Mouse (Mus musculus): ENCODE measurements around the gene Lasp1. TPM values are rescaled to one million over a fixed set of nuclear protein-coding genes. Genes with fewer than 3 reads are reported as not detected.
"Not testable (repeated sequence)": the region's sequence is repeated elsewhere in the genome, so short reads cannot be mapped to it uniquely, and the experiment has no call there.

Lasp1 gene
- total RNA-seq, 2 experiments from 2014 or later: 189 to 204 TPM

DNA sequence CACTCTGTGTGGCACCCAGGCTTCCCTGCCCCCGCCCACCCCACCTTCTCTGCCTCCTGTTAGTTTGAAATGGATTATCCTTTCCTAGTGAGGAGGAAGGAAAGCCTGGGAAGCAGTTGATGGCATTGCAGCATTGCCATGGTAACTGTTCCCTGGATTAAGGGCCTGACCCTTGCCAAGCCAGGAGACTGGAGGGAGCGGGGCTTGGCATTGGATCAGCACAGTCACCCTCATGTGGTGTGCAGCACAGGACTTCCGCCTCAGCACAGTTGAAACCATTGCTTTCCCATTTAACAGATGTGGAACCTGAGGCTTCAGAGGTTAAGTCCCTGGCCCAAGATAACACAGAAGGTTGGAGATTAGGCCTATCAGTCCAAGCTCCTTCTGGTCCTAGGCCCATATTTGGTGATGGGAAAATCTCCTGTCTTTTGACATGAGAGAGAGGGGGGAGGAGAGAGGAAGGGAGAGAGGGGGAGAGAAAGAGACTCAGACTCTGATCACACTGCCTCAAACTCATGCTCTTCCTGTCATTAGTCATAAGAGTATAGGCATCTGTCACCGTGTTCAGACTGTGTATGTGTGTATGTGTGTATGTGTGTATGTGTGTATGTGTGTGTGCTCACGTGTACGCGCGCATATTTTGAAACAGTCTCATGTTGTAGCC, 22.7 kb downstream of the Lasp1 start:
- DNase-seq (ENCODE audit: low spot score in 2 of 2): no peak
- intact Hi-C loops (cut with DNase I): no loop called here

DNA sequence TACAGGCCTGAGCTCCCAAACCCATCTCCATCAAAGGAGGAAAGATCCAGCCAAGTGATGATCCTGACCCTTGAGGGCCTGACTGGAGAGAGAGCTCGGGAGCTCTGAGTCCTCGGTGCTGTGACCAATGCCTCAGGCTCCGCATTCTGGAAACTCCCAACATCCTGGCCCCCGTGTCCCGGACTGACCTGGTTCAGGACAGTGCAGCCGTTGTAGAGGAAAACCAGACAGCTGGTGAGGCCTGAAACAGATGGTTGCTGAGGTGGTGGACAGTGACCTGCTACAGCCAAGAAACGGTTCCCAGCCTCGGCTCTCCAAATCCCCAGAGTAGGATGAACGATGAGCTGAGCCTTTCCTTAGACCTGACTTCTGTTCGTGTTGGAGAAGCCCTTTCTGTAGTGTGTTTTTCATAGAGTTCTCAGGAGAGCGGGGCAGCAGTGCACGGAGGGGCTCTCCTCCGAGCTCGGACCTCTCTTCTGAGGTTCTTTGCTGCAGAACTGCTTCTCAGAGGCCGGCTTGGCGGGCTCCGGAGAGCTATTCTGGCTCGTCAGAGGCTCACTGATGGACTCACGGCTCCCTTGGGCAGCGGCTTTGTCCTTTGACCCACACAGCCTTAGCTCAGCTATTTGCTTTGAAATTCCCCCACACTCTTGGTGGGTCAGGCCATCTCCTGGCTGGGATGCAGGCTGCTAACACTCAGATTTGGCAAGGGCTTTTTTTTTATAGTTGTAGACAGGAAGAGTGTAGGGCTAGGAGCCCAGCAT, 24.2 kb downstream of the Lasp1 start:
- no peak for DNase-seq (ENCODE audit: low spot score in 2 of 2)

DNA sequence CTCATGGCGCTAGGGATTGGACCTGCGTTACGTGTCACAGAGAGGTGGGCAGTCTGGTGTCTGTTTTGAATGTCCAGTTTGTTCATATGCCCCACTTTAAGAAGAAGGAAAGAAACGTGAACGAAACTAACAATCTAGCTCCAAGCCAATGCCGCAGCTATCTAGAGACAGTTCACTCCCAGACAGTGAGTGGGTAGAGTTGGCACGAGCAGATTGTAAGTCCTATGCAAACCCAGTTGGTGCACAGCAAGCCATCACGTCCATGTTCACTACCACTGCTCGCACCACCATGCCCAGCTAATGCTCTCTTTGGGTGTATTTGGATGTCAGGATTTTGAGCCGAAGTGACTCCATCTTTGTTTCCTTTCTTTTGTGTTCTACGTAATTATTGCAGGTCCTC, 25.4 kb downstream of the Lasp1 start:
- intact Hi-C loops (cut with DNase I): no loop called here
- no peak for DNase-seq (ENCODE audit: low spot score in 2 of 2)

More for the DNA sequence above, 24.2 kb downstream of the Lasp1 start:
- intact Hi-C loops (cut with DNase I): no loop called here

DNA sequence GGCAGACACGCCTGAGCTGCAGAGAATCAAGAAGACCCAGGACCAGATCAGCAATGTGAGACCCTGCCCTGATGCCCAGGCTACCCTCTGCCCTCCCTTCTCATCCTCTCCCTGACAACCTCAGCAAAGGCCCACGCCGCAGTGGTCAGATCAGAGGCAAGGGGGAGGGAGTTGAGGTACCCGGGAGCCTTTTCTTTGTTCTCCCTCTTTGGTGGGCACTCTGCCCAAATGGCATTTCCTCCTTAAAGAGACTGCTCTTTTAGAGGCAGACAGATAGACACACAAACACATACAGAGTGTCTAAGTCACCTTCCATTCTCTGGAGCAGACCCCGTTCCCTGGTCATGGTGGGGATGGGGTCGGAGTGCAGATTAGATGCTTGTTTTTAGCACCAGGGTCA, 26.1 kb downstream of the Lasp1 start:
- intact Hi-C loops (cut with DNase I): no loop called here
- no peak for DNase-seq (ENCODE audit: low spot score in 2 of 2)

DNA sequence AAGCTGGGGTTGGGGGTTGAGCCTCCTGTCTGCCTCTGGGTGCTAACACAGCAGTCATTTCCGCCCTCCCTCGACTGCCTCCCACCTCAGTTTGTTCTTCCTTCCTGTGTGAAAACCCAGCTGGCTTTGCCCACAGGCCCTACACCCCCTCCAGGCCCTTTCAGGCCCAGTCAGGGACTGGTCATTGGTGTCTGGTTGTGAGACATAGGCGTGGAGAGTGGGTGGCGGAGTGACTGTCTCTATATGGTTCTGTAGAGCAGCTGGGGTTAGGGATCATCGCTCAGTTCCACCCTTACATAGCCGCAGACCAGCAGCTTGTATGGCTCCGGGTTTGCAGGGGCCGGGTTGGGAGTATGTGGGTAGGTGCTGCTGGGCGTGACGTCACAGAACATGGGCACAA, 26.5 kb downstream of the Lasp1 start:
- intact Hi-C loops (cut with DNase I): no loop called here

DNA sequence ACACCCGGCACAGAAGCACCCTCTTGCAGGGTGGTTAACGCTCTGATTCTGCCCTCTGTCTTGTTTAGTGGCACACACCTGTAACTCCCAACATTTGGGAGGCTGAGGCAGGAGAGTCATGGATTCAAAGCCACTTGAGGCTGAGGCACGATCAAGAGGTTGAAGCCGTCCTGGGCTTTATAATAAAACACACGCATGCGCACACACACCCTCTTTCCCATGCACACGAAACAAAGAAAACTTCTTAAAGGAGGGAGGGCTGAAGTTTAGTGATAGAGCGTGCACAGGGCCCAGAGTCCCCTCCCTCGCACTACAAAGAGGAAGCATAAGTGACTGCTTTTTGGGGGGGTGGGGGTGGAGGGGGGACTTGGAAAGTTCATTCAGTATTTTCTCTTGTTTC, 27.2 kb downstream of the Lasp1 start:
- intact Hi-C loops (cut with DNase I): no loop called here
- DNase-seq (ENCODE audit: low spot score in 2 of 2): no peak

More for the DNA sequence above, 26.5 kb downstream of the Lasp1 start:
- no peak for DNase-seq (ENCODE audit: low spot score in 2 of 2)

DNA sequence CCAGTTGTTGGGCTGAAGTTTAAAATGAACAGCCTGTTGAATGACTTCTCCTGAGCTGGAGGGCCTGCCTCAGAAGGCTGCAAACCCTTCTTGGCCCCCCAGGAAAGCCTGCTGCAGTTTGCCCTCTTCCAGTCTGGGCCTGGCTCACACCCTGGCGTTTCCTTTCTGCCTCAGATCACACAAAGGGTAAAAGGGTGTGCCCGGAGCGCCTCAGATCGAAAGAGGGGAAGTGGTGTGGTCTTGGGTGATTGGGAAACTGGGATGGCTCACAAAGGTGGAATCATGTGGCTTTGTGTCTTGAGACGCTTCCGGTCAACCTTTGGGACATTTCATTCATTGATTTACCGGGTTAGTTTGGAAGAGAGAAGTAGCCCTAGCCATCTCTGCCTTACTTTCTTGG, 27.6 kb downstream of the Lasp1 start:
- no peak for DNase-seq (ENCODE audit: low spot score in 2 of 2)
- intact Hi-C loops (cut with DNase I): no loop called here

DNA sequence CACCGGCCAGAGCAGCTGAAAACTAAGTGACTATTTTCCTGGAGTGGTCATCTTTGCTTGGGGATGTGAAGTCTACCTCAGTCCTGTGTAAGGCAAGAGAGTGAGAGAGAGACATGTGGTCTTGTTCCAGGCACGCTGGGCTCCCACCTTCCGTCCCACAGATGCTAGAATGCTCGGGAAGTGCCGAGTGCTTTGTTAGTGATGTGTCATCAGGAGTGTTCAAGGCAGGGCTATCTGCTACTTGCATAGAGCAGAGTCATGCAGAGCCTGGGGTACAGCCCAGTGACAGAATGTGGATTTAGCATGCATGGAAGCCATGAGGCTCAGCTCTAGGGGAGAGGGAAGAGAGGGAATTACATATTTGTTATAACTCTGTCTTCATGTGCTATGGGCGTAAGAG, 28.9 kb downstream of the Lasp1 start:
- no peak for DNase-seq (ENCODE audit: low spot score in 2 of 2)
- intact Hi-C loops (cut with DNase I): no loop called here

DNA sequence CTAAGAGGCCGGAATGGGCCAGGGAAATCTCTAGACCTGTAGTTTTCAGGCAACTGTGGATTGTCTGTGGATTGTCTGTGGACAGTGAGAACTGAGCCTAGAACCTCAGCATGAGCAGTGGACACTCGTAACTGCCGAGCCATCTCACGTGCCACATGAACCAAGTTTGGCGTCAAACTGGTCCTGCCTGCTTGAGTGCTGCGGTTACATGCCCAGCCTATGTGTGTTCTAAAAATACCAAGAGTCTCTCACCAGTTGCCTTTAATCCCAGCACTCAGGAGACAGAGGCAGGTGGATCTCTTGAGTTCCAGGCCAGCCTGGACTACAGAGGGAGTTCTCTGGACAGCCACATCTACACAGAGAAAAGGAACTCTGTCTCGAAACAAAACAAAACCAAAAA, 30.6 kb downstream of the Lasp1 start:
- intact Hi-C loops (cut with DNase I): no loop called here

DNA sequence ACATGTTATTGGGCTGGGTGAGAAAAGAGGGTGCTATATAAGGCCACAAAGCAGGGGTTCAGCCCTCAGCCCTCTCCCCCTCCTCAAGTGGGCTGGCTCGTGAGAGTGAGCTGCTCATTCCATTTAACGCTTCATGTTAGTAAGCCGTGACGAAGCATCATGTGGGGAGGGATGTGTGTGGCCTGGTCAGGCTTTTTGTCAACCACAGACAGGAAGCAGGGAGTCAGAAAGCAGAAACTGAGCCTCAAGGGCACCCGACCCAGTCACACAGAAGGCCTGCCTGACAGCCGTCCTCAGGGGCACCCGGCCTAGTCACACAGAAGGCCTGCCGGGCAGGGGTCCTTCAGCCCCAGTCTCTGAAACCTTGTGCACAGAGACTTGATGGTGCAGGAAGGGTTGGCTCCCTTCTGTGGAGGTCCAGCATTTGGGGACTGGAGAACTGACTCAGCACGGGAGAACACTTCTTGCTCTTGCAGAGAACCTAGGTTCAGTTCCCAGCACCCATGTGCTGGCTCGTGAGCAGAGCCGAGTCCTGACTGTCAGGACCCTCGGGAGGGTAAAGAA, 31.2 kb downstream of the Lasp1 start:
- no peak for DNase-seq (ENCODE audit: low spot score in 2 of 2)
- intact Hi-C loops (cut with DNase I): no loop called here

More for the DNA sequence above, 30.6 kb downstream of the Lasp1 start:
- no peak for DNase-seq (ENCODE audit: low spot score in 2 of 2)

DNA sequence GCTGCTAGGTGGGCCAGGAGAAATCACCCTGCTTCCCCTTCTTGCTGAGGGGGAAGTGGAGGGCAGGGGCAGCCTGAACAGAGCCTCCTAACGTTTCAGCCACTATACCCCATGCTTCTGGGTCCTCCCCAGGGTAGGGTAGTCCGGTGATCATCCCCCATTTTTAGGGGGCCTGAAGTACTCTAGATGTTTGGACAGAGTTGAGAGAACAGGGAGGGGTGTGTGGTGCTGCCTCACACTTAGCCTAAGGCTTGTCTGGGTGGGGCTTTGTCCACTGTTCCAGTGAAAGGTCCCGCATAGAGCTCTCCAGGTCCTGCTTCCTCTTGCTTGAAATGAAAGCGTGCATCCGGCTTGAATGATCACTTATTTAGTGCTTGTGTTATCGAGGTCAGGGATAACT, 31.7 kb downstream of the Lasp1 start:
- intact Hi-C loops (cut with DNase I): no loop called here
- no peak for DNase-seq (ENCODE audit: low spot score in 2 of 2)

DNA sequence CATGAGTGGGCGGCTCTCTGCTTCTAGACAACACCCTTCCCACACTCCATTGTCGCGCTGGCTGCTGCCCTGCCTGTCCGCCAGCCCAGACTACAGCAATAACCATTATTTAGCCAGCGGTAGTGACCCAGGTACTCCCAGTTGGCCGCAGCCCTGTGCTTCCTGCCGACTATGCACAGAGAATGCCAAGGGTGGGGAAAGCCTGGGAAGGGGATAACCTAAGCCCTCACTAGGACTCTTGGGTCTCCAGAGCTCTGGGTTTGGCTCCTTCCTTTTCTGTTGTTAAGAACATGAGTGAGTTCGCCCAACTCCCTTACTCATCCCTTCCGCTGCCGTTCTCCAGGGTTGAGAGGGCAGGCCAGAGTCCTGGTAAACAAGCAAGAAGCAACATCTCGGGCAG, 33.2 kb downstream of the Lasp1 start:
- intact Hi-C loops (cut with DNase I): no loop called here
- no peak for DNase-seq (ENCODE audit: low spot score in 2 of 2)

DNA sequence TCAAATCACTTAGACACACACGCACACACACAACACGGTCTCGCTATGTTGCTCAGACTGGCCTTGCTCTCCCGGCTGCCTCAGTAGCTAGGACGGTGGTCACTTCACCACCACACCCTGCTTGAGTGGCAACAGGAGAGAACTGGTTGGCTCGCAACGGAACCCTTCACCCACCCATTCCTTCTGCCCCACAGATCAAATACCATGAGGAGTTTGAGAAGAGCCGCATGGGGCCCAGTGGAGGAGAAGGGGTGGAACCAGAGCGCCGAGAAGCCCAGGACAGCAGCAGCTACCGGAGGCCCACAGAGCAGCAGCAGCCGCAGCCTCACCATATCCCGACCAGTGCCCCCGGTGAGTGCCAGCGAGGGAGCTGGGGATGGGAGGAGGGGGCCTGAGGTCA, 34.6 kb downstream of the Lasp1 start:
- intact Hi-C loops (cut with DNase I): no loop called here

DNA sequence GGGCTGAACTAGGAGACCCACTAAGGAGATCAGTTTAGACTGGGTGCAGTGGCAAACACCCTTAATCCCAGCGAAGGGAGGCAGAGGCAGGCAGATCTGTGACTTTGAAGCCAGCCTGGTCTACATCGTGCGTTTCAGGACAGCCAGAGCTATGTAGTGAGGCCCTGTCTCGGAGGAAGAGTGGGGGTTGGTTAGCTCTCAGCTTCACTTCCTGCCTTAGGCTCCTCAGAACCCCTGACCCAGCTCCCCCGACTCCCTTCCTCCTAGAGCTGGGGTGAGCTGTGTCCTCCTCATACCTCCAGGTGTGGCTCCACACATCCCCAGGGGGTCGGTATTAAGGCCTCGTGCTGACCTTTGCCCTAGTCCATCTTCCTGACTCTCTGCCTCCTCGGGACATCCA, 37.7 kb downstream of the Lasp1 start:
- no peak for DNase-seq (ENCODE audit: low spot score in 2 of 2)

More for the DNA sequence above, 34.6 kb downstream of the Lasp1 start:
- DNase-seq (ENCODE audit: low spot score in 2 of 2): no peak

DNA sequence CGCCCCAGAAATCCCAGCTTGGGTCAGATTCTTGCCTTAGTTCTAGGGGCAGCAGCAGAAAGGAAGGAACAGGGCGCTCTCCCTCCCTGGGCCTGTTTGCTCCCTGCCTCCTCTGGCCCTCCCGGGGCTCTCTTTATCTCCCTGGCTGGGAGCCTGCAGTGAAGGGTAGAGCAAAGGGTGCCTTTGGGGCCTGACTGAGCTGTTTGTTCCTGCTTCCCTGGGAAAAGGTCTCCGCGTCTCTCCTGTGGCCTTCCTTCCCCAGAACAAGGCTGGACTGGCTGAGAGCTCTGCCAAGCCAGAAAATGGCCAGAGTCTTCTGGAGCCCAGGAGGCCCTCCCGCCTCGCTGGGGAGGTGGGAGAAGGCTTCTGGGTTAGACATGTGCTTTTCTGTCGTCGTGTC, 38.3 kb downstream of the Lasp1 start:
- intact Hi-C loops (cut with DNase I): not testable (repeated sequence)

More for the DNA sequence above, 37.7 kb downstream of the Lasp1 start:
- intact Hi-C loops (cut with DNase I): no loop called here

DNA sequence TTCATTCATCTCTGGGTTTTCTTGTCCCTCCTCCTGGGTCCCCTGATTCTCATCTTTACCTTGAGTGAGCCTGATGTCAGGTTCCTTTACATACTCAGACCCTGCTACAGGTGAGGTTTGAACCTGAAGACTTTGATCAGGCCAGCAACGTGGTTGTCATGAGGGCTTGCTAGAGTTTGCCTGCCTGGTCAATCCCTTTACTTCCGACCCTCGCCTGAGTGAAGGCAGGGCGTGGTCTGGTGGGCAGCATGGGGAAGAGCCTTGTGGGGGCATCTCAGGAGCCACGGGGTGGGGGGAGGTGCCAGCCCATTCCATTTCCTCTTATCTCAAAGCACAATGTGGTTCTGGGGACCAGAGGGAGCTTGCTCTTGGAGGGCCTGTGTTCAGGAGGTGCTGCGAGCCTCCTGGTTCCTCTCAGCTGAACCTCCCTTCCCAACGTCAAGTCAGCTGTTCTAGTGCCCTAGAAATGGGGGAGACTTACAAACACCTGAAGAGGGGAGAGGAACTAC, 38.9 kb downstream of the Lasp1 start:
- intact Hi-C loops (cut with DNase I): no loop called here
- DNase-seq (ENCODE audit: low spot score in 2 of 2): no peak

More for the DNA sequence above, 38.3 kb downstream of the Lasp1 start:
- not testable (repeated sequence) for DNase-seq (ENCODE audit: low spot score in 2 of 2)

DNA sequence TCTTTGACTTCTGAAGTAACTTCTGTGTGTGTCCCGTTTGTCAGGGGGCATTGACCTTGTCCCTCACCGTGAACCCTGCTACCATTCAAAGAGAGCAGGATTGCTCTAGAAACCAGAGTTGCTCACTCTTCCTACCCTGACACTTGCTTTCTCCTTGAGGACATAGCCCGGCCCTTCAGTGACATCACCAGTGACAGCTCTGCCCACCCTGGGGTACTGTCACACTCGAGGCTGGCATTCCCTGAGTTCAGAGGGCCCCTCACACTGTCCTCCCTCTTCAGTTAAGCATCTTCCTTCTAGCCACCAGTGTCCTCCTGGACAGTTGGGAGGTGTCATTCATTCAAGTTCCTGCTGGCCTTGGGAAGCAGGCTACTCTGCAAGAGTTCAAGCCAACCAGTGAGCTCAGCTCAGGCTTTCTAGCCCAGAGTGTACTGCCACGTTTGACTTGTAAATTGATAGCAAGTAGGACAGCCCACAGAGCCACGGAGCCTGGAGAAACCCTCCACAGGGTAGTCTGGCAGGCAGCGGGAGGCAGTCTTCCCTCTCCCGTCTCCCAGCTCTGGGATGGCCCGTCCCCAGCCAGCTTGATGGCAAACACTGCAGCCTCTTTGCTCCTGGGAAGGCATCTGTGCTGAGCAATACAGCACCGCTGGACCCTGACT, 40.1 kb downstream of the Lasp1 start:
- intact Hi-C loops (cut with DNase I): no loop called here
- DNase-seq (ENCODE audit: low spot score in 2 of 2): no peak

DNA sequence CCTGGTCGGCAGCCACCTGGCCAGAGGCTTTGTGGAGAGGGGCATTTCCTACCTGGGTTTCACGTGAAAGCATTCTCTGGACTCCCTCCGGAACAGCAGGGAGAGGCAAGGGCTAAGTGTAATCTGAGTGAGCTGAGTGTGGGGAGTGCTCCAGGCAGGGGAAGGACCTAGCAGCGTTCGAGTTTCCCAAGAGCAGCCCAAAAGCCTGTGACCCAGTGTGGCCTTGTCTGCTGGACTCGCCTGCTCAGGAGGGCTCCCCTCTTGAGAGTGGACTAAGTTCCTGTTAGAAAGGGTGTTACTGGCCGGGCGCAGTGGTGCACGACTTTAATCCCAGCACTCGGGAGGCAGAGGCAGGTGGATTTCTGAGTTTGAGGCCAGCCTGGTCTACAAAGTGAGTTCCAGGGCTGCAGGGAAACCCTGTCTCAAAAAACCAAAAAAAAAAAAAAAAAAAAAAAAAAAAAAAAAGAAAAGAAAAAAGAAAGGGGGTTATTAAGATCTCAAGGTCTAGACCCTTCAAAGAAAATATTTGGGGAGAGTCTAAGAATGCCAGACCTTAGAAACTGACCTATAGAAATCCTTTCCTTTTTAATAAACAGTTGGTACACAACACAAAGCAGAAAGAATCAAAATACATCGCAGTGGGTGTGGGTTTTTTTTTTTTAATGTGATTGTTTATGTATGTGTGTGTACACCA, 40.8 kb downstream of the Lasp1 start:
- DNase-seq (ENCODE audit: low spot score in 2 of 2): no peak
- intact Hi-C loops (cut with DNase I): loop anchor here (5.0 kb wide), 1 partner anchor 43 kb away; the partner anchor contains the start of gene Fbxo47

DNA sequence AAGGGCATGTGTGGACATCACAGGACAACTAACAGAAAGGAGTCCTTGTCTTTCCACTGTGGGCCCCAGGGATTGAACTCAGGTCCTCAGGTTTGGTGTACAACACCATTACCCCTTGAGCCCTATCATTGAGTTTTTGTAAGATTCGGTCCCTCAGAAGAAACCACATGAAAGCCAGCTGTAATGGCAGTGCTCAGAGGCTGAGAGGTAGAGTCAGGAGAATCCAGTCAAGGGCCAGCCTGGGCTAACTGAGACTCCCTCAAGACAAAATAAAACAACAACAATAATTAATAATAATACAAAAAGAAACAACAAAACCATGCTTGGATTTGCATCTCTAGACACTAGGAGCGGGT, 41.3 kb downstream of the Lasp1 start:
- DNase-seq (ENCODE audit: low spot score in 2 of 2): no peak
- intact Hi-C loops (cut with DNase I): loop anchor here (5.0 kb wide), 1 partner anchor 42 kb away; the partner anchor contains the start of gene Fbxo47

All from left cerebral cortex, postnatal 14 days (tissue).